Mouse (Mus musculus): ENCODE data around the gene Tmem175. TPM values are rescaled to one million over a fixed set of nuclear protein-coding genes. Genes with fewer than 3 reads are reported as not detected.

Tmem175 gene
- total and polyA plus RNA-seq, 3 experiments, result 20.3 to 25.4 (median 21.4) TPM

DNA sequence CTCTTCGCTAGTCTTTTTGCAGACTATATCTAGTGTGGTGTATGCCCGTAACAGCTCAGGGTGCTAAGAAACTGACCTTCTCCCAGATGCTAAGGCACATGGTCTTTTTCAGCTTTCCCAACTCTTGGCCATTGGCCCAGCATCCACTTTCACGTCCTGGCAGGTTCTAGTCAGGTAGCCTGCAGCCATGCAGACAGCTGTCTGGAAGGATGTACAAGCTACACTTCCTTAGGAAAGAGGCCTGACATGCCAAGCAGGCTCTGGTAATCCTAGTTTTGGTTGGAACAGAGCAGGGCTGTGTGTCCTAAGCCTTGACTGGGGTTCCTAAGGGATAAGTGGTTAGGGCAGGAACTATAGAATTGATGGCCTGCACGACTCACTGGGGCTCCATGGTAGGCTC, 33.2 kb downstream of the Tmem175 start:
- TF ChIP-seq SIN3A (IDR thresholded peaks at IDR 0.05; ENCODE audit: low read length) (no peak), CTCF (conservative IDR thresholded peaks at IDR 0.05 in 1 of 2, IDR thresholded peaks at IDR 0.05 in 1 of 2; ENCODE audit: low read depth in 2 of 2, low read length in 2 of 2) (no peak), ZC3H11A (IDR thresholded peaks at IDR 0.05; ENCODE audit: low read depth, low read length) (no peak), PAX5 (IDR thresholded peaks at IDR 0.05; ENCODE audit: low read length) (no peak), SMC3 (IDR thresholded peaks at IDR 0.05; ENCODE audit: low read depth, low read length) (no peak), JUND (conservative IDR thresholded peaks at IDR 0.05; ENCODE audit: low read depth, low read length) (no peak), CHD2 (IDR thresholded peaks at IDR 0.05; ENCODE audit: low read length) (no peak), USF1 (IDR thresholded peaks at IDR 0.05; ENCODE audit: low read depth, low read length) (no peak), ZNF384 (IDR thresholded peaks at IDR 0.05; ENCODE audit: low read depth, low read length) (no peak), TBP (conservative IDR thresholded peaks at IDR 0.05; ENCODE audit: low read depth, low read length) (no peak), ELF1 (IDR thresholded peaks at IDR 0.05; ENCODE audit: low read depth, low read length) (no peak)
- Histone ChIP-seq H3K4me2 (ENCODE audit: insufficient read depth, low read depth, poor library complexity, severe bottlenecking) (no peak overlapping the region), H3K4me3 (replicated peaks in 1 of 3; ENCODE audit: low read depth in 2 of 3, low read length in 2 of 3, poor library complexity in 1 of 3) (no peak overlapping the region), H3K27ac (ENCODE audit: insufficient read depth, low read depth) (no peak overlapping the region), H3K27me3 (replicated peaks) (peaks cover 6% of the 10 kb centered on the region), H3K9me3 (replicated peaks; ENCODE audit: low read length) (no peaks in the 10 kb centered on the region), H3K4me1 (ENCODE audit: control insufficient read depth in 1 of 2, insufficient read depth in 2 of 2) (peaks cover 6 to 29% of the 10 kb centered on the region in 2 experiments), H3K9ac (ENCODE audit: insufficient read depth, low read depth) (no peak overlapping the region), H3K36me3 (replicated peaks in 1 of 2; ENCODE audit: control insufficient read depth in 1 of 2, insufficient read depth in 1 of 2, low read length in 1 of 2) (peaks cover 5 to 8% of the 10 kb centered on the region in 2 experiments), H3K79me2 (replicated peaks; ENCODE audit: control insufficient read depth, extremely low read depth, insufficient read depth, poor library complexity, severe bottlenecking) (no peaks in the 10 kb centered on the region)
- dilution Hi-C loops (cut with MboI; ENCODE audit: extremely low pct_ligation_motif_present, extremely low pct_unique_long_range_greater_than_20kb, low sequenced_read_pairs), result no loop called here
- DNase-seq (ENCODE audit: extremely low read depth), result no peak
- in situ Hi-C loops (cut with MboI; ENCODE audit: low pct_ligation_motif_present, low pct_unique_long_range_greater_than_20kb, low sequenced_read_pairs), result loop anchor here (25.0 kb wide), 1 partner anchor 225 kb away; the partner anchor contains the start of genes Atp5k and Mfsd7a

- Histone ChIP-seq H3K27ac (ENCODE audit: insufficient read depth, low read depth) (no peak overlapping the region), H3K9ac (ENCODE audit: insufficient read depth, low read depth) (no peak overlapping the region), H3K36me3 (replicated peaks in 1 of 2; ENCODE audit: control insufficient read depth in 1 of 2, insufficient read depth in 1 of 2, low read length in 1 of 2) (no peaks in the 10 kb centered on the region), H3K4me3 (replicated peaks in 1 of 3; ENCODE audit: low read depth in 2 of 3, low read length in 2 of 3, poor library complexity in 1 of 3) (no peak overlapping the region), H3K79me2 (replicated peaks; ENCODE audit: control insufficient read depth, extremely low read depth, insufficient read depth, poor library complexity, severe bottlenecking) (no peaks in the 10 kb centered on the region), H3K27me3 (replicated peaks) (peaks cover 6% of the 10 kb centered on the region), H3K4me1 (ENCODE audit: control insufficient read depth in 1 of 2, insufficient read depth in 2 of 2) (peaks cover 4 to 28% of the 10 kb centered on the region in 2 experiments), H3K9me3 (replicated peaks; ENCODE audit: low read length) (no peaks in the 10 kb centered on the region), H3K4me2 (ENCODE audit: insufficient read depth, low read depth, poor library complexity, severe bottlenecking) (no peak overlapping the region)
- dilution Hi-C loops (cut with MboI; ENCODE audit: extremely low pct_ligation_motif_present, extremely low pct_unique_long_range_greater_than_20kb, low sequenced_read_pairs) (no loop called here), in situ Hi-C loops (cut with MboI; ENCODE audit: low pct_ligation_motif_present, low pct_unique_long_range_greater_than_20kb, low sequenced_read_pairs) (loop anchor here (25.0 kb wide), 1 partner anchor 228 kb away; the partner anchor contains the start of genes Atp5k and Mfsd7a)
- DNase-seq (ENCODE audit: extremely low read depth), result no peak
- TF ChIP-seq KAT2A (IDR thresholded peaks at IDR 0.05; ENCODE audit: insufficient replicate concordance, low read length) (no peak), JUN (IDR thresholded peaks at IDR 0.05; ENCODE audit: insufficient read depth, low read depth, low read length) (no peak), USF2 (conservative IDR thresholded peaks at IDR 0.05; ENCODE audit: low read depth, low read length) (no peak), MEF2A (IDR thresholded peaks at IDR 0.05; ENCODE audit: borderline replicate concordance, low read depth, low read length) (no peak), POLR2A (IDR thresholded peaks at IDR 0.05; ENCODE audit: low read depth, low read length) (no peak), CHD1 (IDR thresholded peaks at IDR 0.05; ENCODE audit: low read depth, low read length) (no peak), EP300 (IDR thresholded peaks at IDR 0.05; ENCODE audit: low read length) (no peak), BHLHE40 (IDR thresholded peaks at IDR 0.05; ENCODE audit: low read depth, low read length) (no peak), SIN3A (IDR thresholded peaks at IDR 0.05; ENCODE audit: low read length) (no peak), RAD21 (IDR thresholded peaks at IDR 0.05; ENCODE audit: low read depth, low read length) (no peak), ZKSCAN1 (IDR thresholded peaks at IDR 0.05; ENCODE audit: borderline replicate concordance, low read depth, low read length) (no peak), ZC3H11A (IDR thresholded peaks at IDR 0.05; ENCODE audit: low read depth, low read length) (no peak), MAZ (IDR thresholded peaks at IDR 0.05; ENCODE audit: low read depth, low read length) (no peak), MYC (IDR thresholded peaks at IDR 0.05; ENCODE audit: low read depth, low read length) (no peak), NRF1 (IDR thresholded peaks at IDR 0.05; ENCODE audit: low read depth, low read length) (no peak), RCOR1 (conservative IDR thresholded peaks at IDR 0.05; ENCODE audit: low read depth, low read length) (no peak), UBTF (IDR thresholded peaks at IDR 0.05; ENCODE audit: low read depth, low read length) (no peak), HCFC1 (IDR thresholded peaks at IDR 0.05; ENCODE audit: low read depth, low read length) (no peak)
These were observed 35.5 kb downstream of the Tmem175 start for GRCm38 (mm10) chr5:108665066-108665465.

Measured in CH12.LX (cell line).